Mouse (Mus musculus): ENCODE measurements around the gene Atp2a2.

Atp2a2 gene

GRCm38 (mm10) chr5:122502077-122502941, at the start of gene Atp2a2:
Atp2a2 (minus strand) TSS chr5:122502225.
- DNase-seq = peak; percentile 91

GRCm38 (mm10) chr5:122550460-122550859, 48.4 kb upstream of the Atp2a2 start:
- DNase-seq = no peak

GRCm38 (mm10) chr5:122548671-122549070, 46.6 kb upstream of the Atp2a2 start:
- no peak for DNase-seq

GRCm38 (mm10) chr5:122547810-122548209, 45.8 kb upstream of the Atp2a2 start:
- DNase-seq = no peak

GRCm38 (mm10) chr5:122547251-122547714, 45.3 kb upstream of the Atp2a2 start:
- peak; percentile 86 for DNase-seq

- DNase-seq = no peak
These were observed 41.4 kb upstream of the Atp2a2 start for GRCm38 (mm10) chr5:122543392-122543791.

- DNase-seq = no peak
These were observed 39.8 kb upstream of the Atp2a2 start for GRCm38 (mm10) chr5:122541871-122542270.

- no peak for DNase-seq
These were observed 36.1 kb upstream of the Atp2a2 start for GRCm38 (mm10) chr5:122538077-122538476.

- DNase-seq = no peak
These were observed 35.6 kb upstream of the Atp2a2 start for GRCm38 (mm10) chr5:122537654-122538053.

- DNase-seq = no peak
These were observed 31.9 kb upstream of the Atp2a2 start for GRCm38 (mm10) chr5:122533884-122534283.

GRCm38 (mm10) chr5:122529913-122530604, 28.0 kb upstream of the Atp2a2 start:
- DNase-seq = no peak

- no peak for DNase-seq
These were observed 27.3 kb upstream of the Atp2a2 start for GRCm38 (mm10) chr5:122529316-122529715.

- no peak for DNase-seq
These were observed 26.6 kb upstream of the Atp2a2 start for GRCm38 (mm10) chr5:122528591-122528990.

- no peak for DNase-seq
These were observed 25.7 kb upstream of the Atp2a2 start for GRCm38 (mm10) chr5:122527761-122528160.

- DNase-seq = no peak
These were observed 25.1 kb upstream of the Atp2a2 start for GRCm38 (mm10) chr5:122526878-122527730.

- DNase-seq = no peak
These were observed 24.4 kb upstream of the Atp2a2 start for GRCm38 (mm10) chr5:122526405-122526804.

GRCm38 (mm10) chr5:122525238-122525931, 23.4 kb upstream of the Atp2a2 start:
- no peak for DNase-seq

GRCm38 (mm10) chr5:122524854-122525237, 22.8 kb upstream of the Atp2a2 start:
- DNase-seq = no peak

- DNase-seq = no peak
These were observed 22.2 kb upstream of the Atp2a2 start for GRCm38 (mm10) chr5:122524244-122524643.

GRCm38 (mm10) chr5:122521130-122521473, 19.1 kb upstream of the Atp2a2 start:
- no peak for DNase-seq

GRCm38 (mm10) chr5:122520254-122521129, 18.5 kb upstream of the Atp2a2 start:
- no peak for DNase-seq
